In genomic region chr5:114941138-114941537, GRCm38 (mm10) we compare ENCODE assay signal across 11 mouse cellular contexts. TPM values are rescaled to one million over a fixed set of nuclear protein-coding genes. Genes with fewer than 3 reads are reported as not detected.
DNase-seq lines count a peak whose midpoint lies in the region; ATAC-seq and TF ChIP-seq lines count a peak whose summit lies in the region.
"Not testable (repeated sequence)": the region's sequence is repeated elsewhere in the genome, so short reads cannot be mapped to it uniquely, and the experiment has no call there.
"Had no signal": no experiment of that assay in that cellular context is flagged by ENCODE, and none has a peak within 500 bp of the region (broad histone marks: within the 10 kb centered on the region; RNA-seq: fewer than 3 reads in every experiment).

No protein-coding gene starts in this region.

- peak; percentile 54 for TF ChIP-seq CTCF in kidney, postnatal 0 days (IDR thresholded peaks at IDR 0.05; ENCODE audit: low read depth)

- peak; percentile 52 for DNase-seq in 3T3-L1 (ENCODE audit: low read depth, low spot score)
- peak; percentile 18 for DNase-seq in cerebellum, adult 9-10 months
- not testable (repeated sequence) for DNase-seq in hindbrain, embryonic 14.5 days (ENCODE audit: low spot score); kidney, postnatal 0 days (ENCODE audit: low spot score)

- not testable (repeated sequence) for ATAC-seq in embryonic facial prominence, embryonic 15.5 days (ENCODE audit: insufficient number of reproducible peaks, low FRiP score, low TSS enrichment, low read depth); hindbrain, embryonic 14.5 days (ENCODE audit: low FRiP score); kidney, postnatal 0 days (replicated peaks; ENCODE audit: low FRiP score, low read depth); liver, embryonic 12.5 days; lung, embryonic 15.5 days (ENCODE audit: borderline replicate concordance, extremely low read depth, low FRiP score, low TSS enrichment)

- not testable (repeated sequence) for H3K9me3 ChIP-seq in embryonic facial prominence, embryonic 15.5 days (replicated peaks); hindbrain, embryonic 14.5 days (ENCODE audit: control insufficient read depth, low read length); kidney, postnatal 0 days (replicated peaks; ENCODE audit: low read length); liver, embryonic 12.5 days (replicated peaks); lung, embryonic 15.5 days

- 0 out of 2 replicates have a peak overlapping the region, but pooled peaks have one; percentile 77 for H3K4me2 ChIP-seq in embryonic facial prominence, embryonic 15.5 days (replicated peaks)
- H3K4me2 ChIP-seq in hindbrain, embryonic 14.5 days (replicated peaks), result peak overlapping the region; percentile 75; the same call in 1 of the 2 replicates
- H3K4me2 ChIP-seq in kidney, postnatal 0 days (ENCODE audit: low read length), result not testable (repeated sequence)
- peak overlapping the region; percentile 78 for H3K4me2 ChIP-seq in liver, embryonic 12.5 days
- H3K4me2 ChIP-seq in lung, embryonic 15.5 days, result peak overlapping the region; percentile 77; the same call in 1 of the 2 replicates
- peak overlapping the region; percentile 93 for H3K4me2 ChIP-seq in myocyte (ENCODE audit: low read depth)

- not testable (repeated sequence) for H3K9ac ChIP-seq in embryonic facial prominence, embryonic 15.5 days; hindbrain, embryonic 14.5 days; kidney, postnatal 0 days (ENCODE audit: low read depth, low read length); liver, embryonic 12.5 days; lung, embryonic 15.5 days

- H3K27ac ChIP-seq in embryonic facial prominence, embryonic 15.5 days (replicated peaks); hindbrain, embryonic 14.5 days; kidney, postnatal 0 days; liver, embryonic 12.5 days; lung, embryonic 15.5 days: not testable (repeated sequence)

- WGBS in embryonic facial prominence, embryonic 15.5 days, result 56% methylated on average over 3 of the region's 3 CpGs
- WGBS in hindbrain, embryonic 14.5 days, result 56% methylated on average over 3 of the region's 3 CpGs
- 59% methylated on average over 3 of the region's 3 CpGs for WGBS in kidney, postnatal 0 days
- WGBS in liver, embryonic 12.5 days (ENCODE audit: insufficient replicate concordance), result 43% methylated on average over 3 of the region's 3 CpGs
- WGBS in lung, embryonic 15.5 days, result 58% methylated on average over 3 of the region's 3 CpGs

- H3K4me1 ChIP-seq in embryonic facial prominence, embryonic 15.5 days; hindbrain, embryonic 14.5 days (replicated peaks; ENCODE audit: control insufficient read depth, insufficient read depth, low read length); kidney, postnatal 0 days (replicated peaks; ENCODE audit: insufficient read depth, low read length); lung, embryonic 15.5 days: not testable (repeated sequence)
- H3K4me1 ChIP-seq in liver, embryonic 12.5 days, result peaks cover 13% of the 10 kb centered on the region

- not testable (repeated sequence) for TF ChIP-seq POLR2A in myocyte (IDR thresholded peaks at IDR 0.05; ENCODE audit: insufficient read length, low read depth)

- not testable (repeated sequence) for H3ac ChIP-seq in myocyte (ENCODE audit: control insufficient read depth, insufficient read length)

- H3K4me3 ChIP-seq in embryonic facial prominence, embryonic 15.5 days (replicated peaks), result peak overlapping the region; percentile 96; the same call in 1 of the 2 replicates
- H3K4me3 ChIP-seq in hindbrain, embryonic 14.5 days (replicated peaks; ENCODE audit: low read length); kidney, postnatal 0 days (replicated peaks; ENCODE audit: low read depth, low read length); liver, embryonic 12.5 days; lung, embryonic 15.5 days: not testable (repeated sequence)
- peak overlapping the region; percentile 66 for H3K4me3 ChIP-seq in myocyte

- peaks cover 10% of the 10 kb centered on the region for H3K36me3 ChIP-seq in embryonic facial prominence, embryonic 15.5 days
- H3K36me3 ChIP-seq in hindbrain, embryonic 14.5 days (replicated peaks; ENCODE audit: control insufficient read depth, insufficient read depth); kidney, postnatal 0 days (ENCODE audit: insufficient read depth, low read length); lung, embryonic 15.5 days; myocyte (ENCODE audit: control insufficient read depth, insufficient read depth): not testable (repeated sequence)
- peaks cover 14% of the 10 kb centered on the region for H3K36me3 ChIP-seq in liver, embryonic 12.5 days

- H3K27me3 ChIP-seq in embryonic facial prominence, embryonic 15.5 days; hindbrain, embryonic 14.5 days (ENCODE audit: control insufficient read depth, insufficient read depth, low read length); kidney, postnatal 0 days (ENCODE audit: insufficient read depth, low read length); liver, embryonic 12.5 days (replicated peaks); lung, embryonic 15.5 days; myocyte (ENCODE audit: control insufficient read depth, insufficient read depth, insufficient read length): not testable (repeated sequence)

- peaks cover 12% of the 10 kb centered on the region for H3K79me2 ChIP-seq in myocyte (ENCODE audit: control insufficient read depth, insufficient read depth)

RNA-seq across cellular contexts. Expression of gene 2210016L21Rik, which starts 0.8 kb away (rescaled TPM):
- 61.8 and 69.0 TPM in 2 replicates for polyA plus RNA-seq in embryonic facial prominence, embryonic 15.5 days (2015; fragmentation: Nextera tagmentation; extraction: Ambion mirVana)
- 126 and 135 TPM in 2 replicates for polyA plus RNA-seq in hindbrain, embryonic 14.5 days (2014; fragmentation: Nextera tagmentation; extraction: Ambion mirVana)
- 75.3 and 79.6 TPM in 2 replicates for polyA plus RNA-seq in kidney, postnatal 0 days (2015; fragmentation: Nextera tagmentation; extraction: Ambion mirVana)
- 22.1 and 25.2 TPM in 2 replicates for polyA plus RNA-seq in liver, embryonic 12.5 days (2016; fragmentation: Nextera tagmentation; extraction: Ambion mirVana)
- 47.1 and 49.3 TPM in 2 replicates for polyA plus RNA-seq in lung, embryonic 15.5 days (2015; fragmentation: Nextera tagmentation; extraction: Ambion mirVana)
- polyA plus RNA-seq in myocyte (2012; fragmentation: generic; extraction: Trizol), result 19.6 TPM

RNA-seq across cellular contexts. Expression of gene Oasl1, which starts 18.1 kb away (rescaled TPM):
- polyA plus RNA-seq in embryonic facial prominence, embryonic 15.5 days (2015; fragmentation: Nextera tagmentation; extraction: Ambion mirVana), result 0.45 and 0.89 TPM in 2 replicates
- polyA plus RNA-seq in hindbrain, embryonic 14.5 days (2014; fragmentation: Nextera tagmentation; extraction: Ambion mirVana), result 0.13 and 0.25 TPM in 2 replicates
- polyA plus RNA-seq in kidney, postnatal 0 days (2015; fragmentation: Nextera tagmentation; extraction: Ambion mirVana), result 3.1 and 3.2 TPM in 2 replicates
- 0.29 and 0.30 TPM in 2 replicates for polyA plus RNA-seq in liver, embryonic 12.5 days (2016; fragmentation: Nextera tagmentation; extraction: Ambion mirVana)
- 0.70 and 1.2 TPM in 2 replicates for polyA plus RNA-seq in lung, embryonic 15.5 days (2015; fragmentation: Nextera tagmentation; extraction: Ambion mirVana)
- 0.56 TPM for polyA plus RNA-seq in myocyte (2012; fragmentation: generic; extraction: Trizol)
- polyA plus RNA-seq: forebrain, embryonic 10.5 days had no signal

RNA-seq across cellular contexts. Expression of gene Hnf1a, which starts 29.8 kb away (rescaled TPM):
- 0.07 TPM in 1 of 2 replicates, not detected in the other for polyA plus RNA-seq in embryonic facial prominence, embryonic 15.5 days (2015; fragmentation: Nextera tagmentation; extraction: Ambion mirVana)
- 0.07 TPM in 1 of 2 replicates, not detected in the other for polyA plus RNA-seq in hindbrain, embryonic 14.5 days (2014; fragmentation: Nextera tagmentation; extraction: Ambion mirVana)
- 10.8 and 12.5 TPM in 2 replicates for polyA plus RNA-seq in kidney, postnatal 0 days (2015; fragmentation: Nextera tagmentation; extraction: Ambion mirVana)
- 3.8 and 3.9 TPM in 2 replicates for polyA plus RNA-seq in liver, embryonic 12.5 days (2016; fragmentation: Nextera tagmentation; extraction: Ambion mirVana)
- 0.15 TPM in 1 of 2 replicates, not detected in the other for polyA plus RNA-seq in lung, embryonic 15.5 days (2015; fragmentation: Nextera tagmentation; extraction: Ambion mirVana)
- not detected for polyA plus RNA-seq in myocyte (2012; fragmentation: generic; extraction: Trizol)
- polyA plus RNA-seq: forebrain, embryonic 10.5 days; hindbrain, embryonic 16.5 days; lung, adult 2 months had no signal

RNA-seq across cellular contexts. Expression of gene Oasl2, which starts 44.4 kb away (rescaled TPM):
- 4.8 and 6.5 TPM in 2 replicates for polyA plus RNA-seq in embryonic facial prominence, embryonic 15.5 days (2015; fragmentation: Nextera tagmentation; extraction: Ambion mirVana)
- 3.7 and 5.0 TPM in 2 replicates for polyA plus RNA-seq in hindbrain, embryonic 14.5 days (2014; fragmentation: Nextera tagmentation; extraction: Ambion mirVana)
- polyA plus RNA-seq in kidney, postnatal 0 days (2015; fragmentation: Nextera tagmentation; extraction: Ambion mirVana), result 19.9 and 24.1 TPM in 2 replicates
- polyA plus RNA-seq in liver, embryonic 12.5 days (2016; fragmentation: Nextera tagmentation; extraction: Ambion mirVana), result 3.5 and 3.9 TPM in 2 replicates
- 6.2 and 9.2 TPM in 2 replicates for polyA plus RNA-seq in lung, embryonic 15.5 days (2015; fragmentation: Nextera tagmentation; extraction: Ambion mirVana)
- polyA plus RNA-seq in myocyte (2012; fragmentation: generic; extraction: Trizol), result 2.1 TPM
